Comparison of ENCODE assay signal across 26 mouse cellular contexts in genomic region chr2:100834056-100834455, GRCm38 (mm10).
"Had no signal": no experiment of that assay in that cellular context is flagged by ENCODE, and none has a peak within 500 bp of the region (broad histone marks: within the 10 kb centered on the region; RNA-seq: fewer than 3 reads in every experiment).

No protein-coding gene starts in this region.

- H3K9ac ChIP-seq: embryonic facial prominence, embryonic 12.5 days; embryonic facial prominence, embryonic 13.5 days; embryonic facial prominence, embryonic 15.5 days; forebrain, embryonic 12.5 days; forebrain, embryonic 13.5 days; forebrain, embryonic 15.5 days; forebrain, postnatal 0 days had no signal

- H3K4me1 ChIP-seq: embryonic facial prominence, embryonic 10.5 days; embryonic facial prominence, embryonic 12.5 days; embryonic facial prominence, embryonic 13.5 days; embryonic facial prominence, embryonic 15.5 days; forebrain, embryonic 10.5 days; forebrain, embryonic 12.5 days; forebrain, embryonic 13.5 days; forebrain, embryonic 15.5 days had no signal

- DNase-seq: cerebellum, adult 9-11 months; cerebellum, postnatal 10 days; cerebellum, postnatal 14 days; cerebellum, postnatal 25 days; cerebellum, postnatal 36 days; embryo, embryonic 11 days; forebrain, postnatal 0 days; gastrocnemius, adult 2 months; gastrocnemius, postnatal 10 days; gastrocnemius, postnatal 14 days; gastrocnemius, postnatal 25 days; gastrocnemius, postnatal 36 days; heart, adult 11 months; heart, adult 18-20 months; heart, adult 2 months had no signal

- H3K27me3 ChIP-seq: embryonic facial prominence, embryonic 12.5 days; embryonic facial prominence, embryonic 13.5 days; embryonic facial prominence, embryonic 15.5 days; forebrain, embryonic 12.5 days; forebrain, embryonic 13.5 days; forebrain, embryonic 15.5 days had no signal

- H3K27ac ChIP-seq: embryonic facial prominence, embryonic 10.5 days; embryonic facial prominence, embryonic 12.5 days; embryonic facial prominence, embryonic 13.5 days; embryonic facial prominence, embryonic 15.5 days; forebrain, embryonic 10.5 days; forebrain, embryonic 12.5 days; forebrain, embryonic 13.5 days; forebrain, embryonic 15.5 days; gastrocnemius, adult 2 months; heart, adult 2 months had no signal

- ATAC-seq: forebrain, embryonic 13.5 days; forebrain, embryonic 14.5 days; forebrain, embryonic 15.5 days; forebrain, embryonic 16.5 days; forebrain, postnatal 0 days had no signal

- H3K4me2 ChIP-seq: embryonic facial prominence, embryonic 12.5 days; embryonic facial prominence, embryonic 13.5 days; embryonic facial prominence, embryonic 15.5 days; forebrain, embryonic 12.5 days; forebrain, embryonic 13.5 days; forebrain, embryonic 15.5 days had no signal

- H3K4me3 ChIP-seq: embryonic facial prominence, embryonic 10.5 days; embryonic facial prominence, embryonic 12.5 days; embryonic facial prominence, embryonic 13.5 days; embryonic facial prominence, embryonic 15.5 days; erythroblast, embryonic 14.5 days; forebrain, embryonic 10.5 days; forebrain, embryonic 12.5 days; forebrain, embryonic 13.5 days; forebrain, embryonic 15.5 days; gastrocnemius, adult 2 months; heart, adult 2 months had no signal

- H3K9me3 ChIP-seq: embryonic facial prominence, embryonic 10.5 days; embryonic facial prominence, embryonic 12.5 days; embryonic facial prominence, embryonic 13.5 days; embryonic facial prominence, embryonic 15.5 days; forebrain, embryonic 10.5 days; forebrain, embryonic 12.5 days; forebrain, embryonic 13.5 days; forebrain, embryonic 15.5 days had no signal

- H3K36me3 ChIP-seq: embryonic facial prominence, embryonic 10.5 days; embryonic facial prominence, embryonic 12.5 days; embryonic facial prominence, embryonic 13.5 days; embryonic facial prominence, embryonic 15.5 days; forebrain, embryonic 10.5 days; forebrain, embryonic 12.5 days; forebrain, embryonic 15.5 days had no signal
